Mouse (Mus musculus): ENCODE results near the gene Tmem217. TPM values are rescaled to one million over a fixed set of nuclear protein-coding genes. Genes with fewer than 3 reads are reported as not detected.
A peak's percentile ranks its signal among the peaks of the same experiment; 100 is the strongest.

Tmem217 gene
- polyA plus RNA-seq, 2 experiments = 0.09 TPM; not detected in 1

GRCm38 (mm10) chr17:29497071-29497354, 55.2 kb downstream of the Tmem217 start:
- no peak for ATAC-seq (ENCODE audit: insufficient read depth)
- 74% methylated on average over 3 of the region's 3 CpGs for WGBS (ENCODE audit: insufficient replicate concordance)

GRCm38 (mm10) chr17:29496211-29497070, 55.7 kb downstream of the Tmem217 start:
- peak overlapping the region; percentile 92 for H3K27ac ChIP-seq
- H3K9me3 ChIP-seq (ENCODE audit: control insufficient read depth, low read length) = no peaks in the 10 kb centered on the region
- no peaks in the 10 kb centered on the region for H3K27me3 ChIP-seq (ENCODE audit: control insufficient read depth, insufficient read depth, low read length)
- WGBS (ENCODE audit: insufficient replicate concordance) = 72% methylated on average over 6 of the region's 6 CpGs
- H3K9ac ChIP-seq (replicated peaks) = peak overlapping the region; percentile 15
- peaks cover 51% of the 10 kb centered on the region for H3K36me3 ChIP-seq (replicated peaks; ENCODE audit: control insufficient read depth, insufficient read depth, low read depth)
- peak overlapping the region in 1 of 2 experiments; percentile 13; a peak in 2 of 4 replicates for H3K4me3 ChIP-seq (ENCODE audit: insufficient read depth in 1 of 2, low read depth in 2 of 2, low read length in 2 of 2)
- peak overlapping the region; percentile 32 for H3K4me2 ChIP-seq (ENCODE audit: low read depth)
- H3K4me1 ChIP-seq (replicated peaks; ENCODE audit: control insufficient read depth in 2 of 2, insufficient read depth in 2 of 2, low read length in 1 of 2) = peaks cover 51 to 65% of the 10 kb centered on the region in 2 experiments
- no peak for TF ChIP-seq CTCF (IDR thresholded peaks at IDR 0.05; ENCODE audit: low read depth)
- 0 out of 2 replicates have a peak, but pooled peaks have one; percentile 29 for TF ChIP-seq EP300 (IDR thresholded peaks at IDR 0.05; ENCODE audit: low read depth)
- DNase-seq (ENCODE audit: low read depth in 3 of 3, low spot score in 3 of 3) = no peak
- ATAC-seq (ENCODE audit: insufficient read depth) = no peak

More at GRCm38 (mm10) chr17:29497071-29497354, 55.2 kb downstream of the Tmem217 start:
- H3K27me3 ChIP-seq (ENCODE audit: control insufficient read depth, insufficient read depth, low read length) = no peaks in the 10 kb centered on the region
- H3K27ac ChIP-seq = peak overlapping the region; percentile 92
- no peak for TF ChIP-seq EP300 (IDR thresholded peaks at IDR 0.05; ENCODE audit: low read depth)
- no peak for TF ChIP-seq CTCF (IDR thresholded peaks at IDR 0.05; ENCODE audit: low read depth)
- H3K4me2 ChIP-seq (ENCODE audit: low read depth) = peak overlapping the region; percentile 9; the same call in 1 of the 2 replicates
- H3K36me3 ChIP-seq (replicated peaks; ENCODE audit: control insufficient read depth, insufficient read depth, low read depth) = peaks cover 45% of the 10 kb centered on the region
- H3K4me3 ChIP-seq (ENCODE audit: insufficient read depth in 1 of 2, low read depth in 2 of 2, low read length in 2 of 2) = no peak overlapping the region
- H3K9ac ChIP-seq (replicated peaks) = peak overlapping the region; percentile 15
- H3K4me1 ChIP-seq (replicated peaks; ENCODE audit: control insufficient read depth in 2 of 2, insufficient read depth in 2 of 2, low read length in 1 of 2) = peaks cover 56 to 70% of the 10 kb centered on the region in 2 experiments
- DNase-seq (ENCODE audit: low read depth in 3 of 3, low spot score in 3 of 3) = no peak
- H3K9me3 ChIP-seq (ENCODE audit: control insufficient read depth, low read length) = no peaks in the 10 kb centered on the region

GRCm38 (mm10) chr17:29494732-29495076, 57.5 kb downstream of the Tmem217 start:
- H3K4me2 ChIP-seq (ENCODE audit: low read depth) = peak overlapping the region; percentile 89
- peaks cover 35 to 49% of the 10 kb centered on the region in 2 experiments for H3K4me1 ChIP-seq (replicated peaks; ENCODE audit: control insufficient read depth in 2 of 2, insufficient read depth in 2 of 2, low read length in 1 of 2)
- H3K27ac ChIP-seq = peak overlapping the region; percentile 85
- WGBS (ENCODE audit: insufficient replicate concordance) = 58% methylated on average over 7 of the region's 8 CpGs
- H3K4me3 ChIP-seq (ENCODE audit: insufficient read depth in 1 of 2, low read depth in 2 of 2, low read length in 2 of 2) = peak overlapping the region; percentile 89 to 90
- no peaks in the 10 kb centered on the region for H3K9me3 ChIP-seq (ENCODE audit: control insufficient read depth, low read length)
- H3K27me3 ChIP-seq (ENCODE audit: control insufficient read depth, insufficient read depth, low read length) = no peaks in the 10 kb centered on the region
- peak overlapping the region; percentile 100 for H3K9ac ChIP-seq (replicated peaks)
- DNase-seq (ENCODE audit: low read depth in 3 of 3, low spot score in 3 of 3) = no peak
- H3K36me3 ChIP-seq (replicated peaks; ENCODE audit: control insufficient read depth, insufficient read depth, low read depth) = peaks cover 53% of the 10 kb centered on the region
- no peak for ATAC-seq (ENCODE audit: insufficient read depth)
- TF ChIP-seq EP300 (IDR thresholded peaks at IDR 0.05; ENCODE audit: low read depth) (no peak), CTCF (IDR thresholded peaks at IDR 0.05; ENCODE audit: low read depth) (no peak)

- 58% methylated on average over 10 of the region's 10 CpGs for WGBS (ENCODE audit: insufficient replicate concordance)
- H3K9ac ChIP-seq (replicated peaks) = peak overlapping the region; percentile 100
- TF ChIP-seq CTCF (IDR thresholded peaks at IDR 0.05; ENCODE audit: low read depth) (no peak), EP300 (IDR thresholded peaks at IDR 0.05; ENCODE audit: low read depth) (no peak)
- H3K27ac ChIP-seq = peak overlapping the region; percentile 85
- ATAC-seq (ENCODE audit: insufficient read depth) = no peak
- no peaks in the 10 kb centered on the region for H3K9me3 ChIP-seq (ENCODE audit: control insufficient read depth, low read length)
- peak overlapping the region; percentile 89 to 90 for H3K4me3 ChIP-seq (ENCODE audit: insufficient read depth in 1 of 2, low read depth in 2 of 2, low read length in 2 of 2)
- DNase-seq (ENCODE audit: low read depth in 3 of 3, low spot score in 3 of 3) = no peak
- H3K36me3 ChIP-seq (replicated peaks; ENCODE audit: control insufficient read depth, insufficient read depth, low read depth) = peaks cover 53% of the 10 kb centered on the region
- H3K4me2 ChIP-seq (ENCODE audit: low read depth) = peak overlapping the region; percentile 89
- H3K27me3 ChIP-seq (ENCODE audit: control insufficient read depth, insufficient read depth, low read length) = no peaks in the 10 kb centered on the region
- peaks cover 31 to 47% of the 10 kb centered on the region in 2 experiments for H3K4me1 ChIP-seq (replicated peaks; ENCODE audit: control insufficient read depth in 2 of 2, insufficient read depth in 2 of 2, low read length in 1 of 2)
Observed at GRCm38 (mm10) chr17:29494062-29494731, 58.0 kb downstream of the Tmem217 start.

- Histone ChIP-seq H3K27ac (peak overlapping the region; percentile 85), H3K36me3 (replicated peaks; ENCODE audit: control insufficient read depth, insufficient read depth, low read depth) (peaks cover 53% of the 10 kb centered on the region), H3K27me3 (ENCODE audit: control insufficient read depth, insufficient read depth, low read length) (no peaks in the 10 kb centered on the region), H3K9ac (replicated peaks) (peak overlapping the region; percentile 100), H3K9me3 (ENCODE audit: control insufficient read depth, low read length) (no peaks in the 10 kb centered on the region), H3K4me3 (ENCODE audit: insufficient read depth in 1 of 2, low read depth in 2 of 2, low read length in 2 of 2) (peak overlapping the region; percentile 89 to 90), H3K4me2 (ENCODE audit: low read depth) (peak overlapping the region; percentile 89), H3K4me1 (replicated peaks; ENCODE audit: control insufficient read depth in 2 of 2, insufficient read depth in 2 of 2, low read length in 1 of 2) (peaks cover 28 to 48% of the 10 kb centered on the region in 2 experiments)
- TF ChIP-seq EP300 (IDR thresholded peaks at IDR 0.05; ENCODE audit: low read depth) (no peak), CTCF (IDR thresholded peaks at IDR 0.05; ENCODE audit: low read depth) (no peak)
- DNase-seq (ENCODE audit: low read depth in 3 of 3, low spot score in 3 of 3) (no peak), ATAC-seq (ENCODE audit: insufficient read depth) (no peak)
- 63% methylated on average over 11 of the region's 11 CpGs for WGBS (ENCODE audit: insufficient replicate concordance)
Observed at GRCm38 (mm10) chr17:29493461-29493980, 58.7 kb downstream of the Tmem217 start.
